Mouse (Mus musculus) lung, postnatal 0 days (tissue): ENCODE results near the gene Olfr1341. TPM values are rescaled to one million over a fixed set of nuclear protein-coding genes. Genes with fewer than 3 reads are reported as not detected.

Source experiments
- ATAC-seq: fragments of 200-750 bp; cut with Nextera tagmentation; 2 replicates; pipeline ENCODE4 v1.8.0; 2017; ENCODE audit warnings: moderate library complexity
- DNase-seq: peaks from one replicate; pipeline ENCODE4 v3.0.0-alpha.2; 2016; ENCODE audit warnings: low spot score
- H3K27ac ChIP-seq: fragments of 300-500 bp; sonication (generic); 2 replicates; pipeline ENCODE4 v1.5.1; 2014; ENCODE audit warnings: antibody characterized with exemption, mild to moderate bottlenecking, low read length, mixed read lengths
- H3K27me3 ChIP-seq: fragments of 300-500 bp; sonication (generic); replicated peaks from 2 replicates; pipeline ENCODE4 v1.6.1; 2014; ENCODE audit warnings: low read length, mixed read lengths; ENCODE audit not compliant: insufficient read depth
- H3K36me3 ChIP-seq: fragments of 300-500 bp; sonication (generic); 2 replicates; pipeline ENCODE4 v1.6.1; 2014; ENCODE audit warnings: low read length, mixed read lengths; ENCODE audit not compliant: insufficient read depth
- H3K4me1 ChIP-seq: fragments of 300-500 bp; sonication (generic); 2 replicates; pipeline ENCODE4 v1.6.1; 2014; ENCODE audit warnings: antibody characterized with exemption, low read depth, low read length, mixed read lengths; ENCODE audit not compliant: insufficient read depth
- H3K4me2 ChIP-seq: fragments of 300-500 bp; sonication (generic); replicated peaks from 2 replicates; pipeline ENCODE4 v1.6.1; 2014; ENCODE audit warnings: low read depth, mild to moderate bottlenecking, low read length, moderate library complexity, mixed read lengths
- H3K4me3 ChIP-seq: fragments of 300-500 bp; sonication (generic); 2 replicates; pipeline ENCODE4 v1.5.1; 2014; ENCODE audit warnings: low read depth, low read length
- H3K9ac ChIP-seq: fragments of 300-500 bp; sonication (generic); replicated peaks from 2 replicates; pipeline ENCODE4 v1.6.1; 2014; ENCODE audit warnings: low read depth, mild to moderate bottlenecking
- H3K9me3 ChIP-seq: fragments of 300-500 bp; sonication (generic); 2 replicates; pipeline ENCODE4 v1.6.1; 2016; ENCODE audit warnings: low read length, mixed read lengths
- CTCF ChIP-seq: IDR thresholded peaks from 2 replicates; pipeline ENCODE4 v1.5.1; 2016; ENCODE audit warnings: antibody characterized with exemption, mild to moderate bottlenecking
- EP300 ChIP-seq: IDR thresholded peaks from 2 replicates; pipeline ENCODE4 v1.6.1; 2016; ENCODE audit warnings: antibody characterized with exemption, mild to moderate bottlenecking, control low read depth
- WGBS: fragments of 180-500 bp; shearing (Covaris S2); extraction: QIAGEN DNeasy Blood & Tissue Kit; methylation state at CpG from one replicate; pipeline ENCODE4 v1.1.7; 2014; 5-methylcytosine and 5-hydroxymethylcytosine counted together
- polyA plus RNA-seq: library from polyadenylated mRNA; unstranded; fragments of >200 nt; fragmentation: Nextera tagmentation; extraction: Ambion mirVana; gene quantifications from 2 replicates; pipeline ENCODE4 v1.2.1, GENCODE M21; 2015

Olfr1341 gene
- polyA plus RNA-seq, 1 experiment from 2014 or later: not detected

DNA sequence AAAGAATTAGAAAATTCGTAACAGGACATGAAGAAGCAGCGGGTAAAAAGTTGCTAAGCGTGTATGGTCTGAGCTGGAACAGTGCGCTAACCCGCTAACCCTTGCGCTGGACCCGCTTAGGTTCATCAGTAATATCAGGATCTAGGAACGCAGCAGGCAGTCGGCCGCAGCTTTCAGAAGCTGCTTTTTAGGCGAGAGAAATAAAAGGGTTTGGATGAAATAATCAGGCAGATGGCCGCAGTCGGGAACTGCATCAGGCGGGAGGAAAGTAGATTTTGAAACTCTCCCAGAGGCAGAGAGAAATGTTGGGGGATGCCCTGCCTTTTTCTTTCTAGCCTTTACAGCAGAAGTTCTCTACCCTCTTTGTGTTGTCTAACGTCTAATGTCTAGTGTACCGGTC, 38.6 kb downstream of the Olfr1341 start:
- no peak for TF ChIP-seq EP300
- no peak for TF ChIP-seq CTCF
- no peaks in the 10 kb centered on the region for H3K9me3 ChIP-seq
- no peak overlapping the region for H3K4me2 ChIP-seq
- 14% methylated on average over 16 of the region's 16 CpGs for WGBS
- DNase-seq: no peak
- no peaks in the 10 kb centered on the region for H3K36me3 ChIP-seq
- H3K27ac ChIP-seq: no peak overlapping the region
- no peak overlapping the region for H3K4me3 ChIP-seq
- no peaks in the 10 kb centered on the region for H3K27me3 ChIP-seq
- ATAC-seq: no peak
- H3K4me1 ChIP-seq: no peaks in the 10 kb centered on the region
- no peak overlapping the region for H3K9ac ChIP-seq

DNA sequence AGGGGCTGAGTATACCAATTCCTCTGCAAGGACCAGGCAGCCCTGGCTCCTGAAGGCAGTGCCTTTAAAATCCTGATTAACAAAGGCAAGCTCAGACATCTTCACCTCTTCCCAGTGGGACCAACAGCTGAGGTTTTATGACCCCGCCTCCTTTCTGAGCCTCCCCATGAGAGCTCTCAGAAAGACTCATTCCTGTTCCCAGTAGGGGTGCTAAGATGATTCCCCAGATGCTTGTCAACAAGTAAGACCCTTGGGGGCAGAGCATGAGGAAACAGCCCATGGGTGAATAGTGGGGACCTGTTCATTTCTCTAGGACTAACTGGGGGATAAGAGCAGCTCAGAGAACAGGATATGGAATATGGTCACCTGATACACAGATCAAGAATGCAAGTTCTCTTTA, 55.3 kb downstream of the Olfr1341 start, which contains the start of gene Olfr1338:
Gene Olfr1338, minus strand, starts transcription at position 101 of the 400 bp plus-strand sequence.
- ATAC-seq (no peak), DNase-seq (no peak)
- TF ChIP-seq EP300 (no peak), CTCF (no peak)
- no peaks in the 10 kb centered on the region for H3K4me1 ChIP-seq
- H3K27me3 ChIP-seq: no peaks in the 10 kb centered on the region
- no peak within 1 kb of the TSS for H3K4me3 ChIP-seq
- WGBS: 67% methylated on average over 1 of the region's 1 CpGs
- no peaks in the 10 kb centered on the region for H3K9me3 ChIP-seq
- H3K36me3 ChIP-seq: no peaks in the 10 kb centered on the region
- H3K27ac ChIP-seq: no peak within 1 kb of the TSS
- no peak within 1 kb of the TSS for H3K9ac ChIP-seq
- no peak within 1 kb of the TSS for H3K4me2 ChIP-seq

Other genes starting within 250 kb of the Olfr1341 start
- 1.1 TPM in 2 replicates for gene Mpl, start 246.0 kb upstream of the Olfr1341 start, polyA plus RNA-seq
- gene Tie1, start 213.5 kb upstream of the Olfr1341 start, polyA plus RNA-seq: 108 and 119 TPM in 2 replicates
- 23.1 and 23.2 TPM in 2 replicates for gene 2610528J11Rik, start 176.5 kb upstream of the Olfr1341 start, polyA plus RNA-seq
- gene Tmem125, start 159.5 kb upstream of the Olfr1341 start, polyA plus RNA-seq: 16.7 and 17.4 TPM in 2 replicates
- 1.7 and 2.1 TPM in 2 replicates for gene Cfap57, start 82.7 kb upstream of the Olfr1341 start, polyA plus RNA-seq
- gene Ebna1bp2, start 82.7 kb upstream of the Olfr1341 start, polyA plus RNA-seq: 85.5 and 87.8 TPM in 2 replicates
- not detected in 2 replicates for gene Olfr62, start 44.6 kb upstream of the Olfr1341 start, polyA plus RNA-seq
- gene Olfr1342, start 10.8 kb upstream of the Olfr1341 start, polyA plus RNA-seq: 0.91 and 1.5 TPM in 2 replicates
- not detected in 2 replicates for gene Olfr1340, start 16.6 kb downstream of the Olfr1341 start, polyA plus RNA-seq
- gene Olfr1339, start 28.7 kb downstream of the Olfr1341 start, polyA plus RNA-seq: not detected in 2 replicates
- gene Olfr1338, start 55.2 kb downstream of the Olfr1341 start, polyA plus RNA-seq: not detected in 2 replicates
- gene Olfr1337, start 79.1 kb downstream of the Olfr1341 start, polyA plus RNA-seq: not detected in 2 replicates
- gene Olfr1335, start 106.4 kb downstream of the Olfr1341 start, polyA plus RNA-seq: not detected in 2 replicates
- gene Olfr1333, start 132.8 kb downstream of the Olfr1341 start, polyA plus RNA-seq: not detected in 2 replicates
- not detected in 2 replicates for gene Olfr1331, start 161.1 kb downstream of the Olfr1341 start, polyA plus RNA-seq
- gene Olfr1330, start 185.1 kb downstream of the Olfr1341 start, polyA plus RNA-seq: 0.05 TPM in 1 of 2 replicates, not detected in the other
- not detected in 2 replicates for gene Olfr1329, start 213.9 kb downstream of the Olfr1341 start, polyA plus RNA-seq
- not detected in 2 replicates for gene Olfr1328, start 235.1 kb downstream of the Olfr1341 start, polyA plus RNA-seq